Mouse (Mus musculus) adrenal gland, postnatal 25 days (tissue): ENCODE data around the gene Tex101. TPM values are rescaled to one million over a fixed set of nuclear protein-coding genes. Genes with fewer than 3 reads are reported as not detected.
"Not testable (repeated sequence)": the region's sequence is repeated elsewhere in the genome, so short reads cannot be mapped to it uniquely, and the experiment has no call there.

Experiments
- DNase-seq: peaks from one replicate; pipeline ENCODE4 v3.0.0; 2021; ENCODE audit warnings: mixed read lengths
- long read RNA-seq: library from polyadenylated mRNA; stranded (forward); transcript quantifications from one replicate; pipeline ENCODE4 v2.0.0, GENCODE M21; 2021
- total RNA-seq: library from RNA; stranded (reverse); gene quantifications from 2 replicates; pipeline ENCODE4 v1.2.3, GENCODE M21; 2021

The Tex101 gene
- total RNA-seq, result not detected in 2 replicates
- long read RNA-seq, result 0 reads

GRCm38 (mm10) chr7:24676575-24676974, at the start of gene Tex101:
TSS of gene Tex101 (minus strand) at chr7:24676675.
- DNase-seq, result no peak

- DNase-seq, result no peak
These were observed 38.6 kb upstream of the Tex101 start for GRCm38 (mm10) chr7:24715039-24715438.

GRCm38 (mm10) chr7:24708832-24709292, 32.4 kb upstream of the Tex101 start, which contains the start of gene BC049730:
TSS of gene BC049730 (plus strand) at chr7:24709242.
- no peak for DNase-seq

GRCm38 (mm10) chr7:24702841-24703240, 26.4 kb upstream of the Tex101 start:
- DNase-seq, result not testable (repeated sequence)

- not testable (repeated sequence) for DNase-seq
These were observed 21.4 kb upstream of the Tex101 start for GRCm38 (mm10) chr7:24697891-24698290.

- DNase-seq, result not testable (repeated sequence)
These were observed 16.2 kb upstream of the Tex101 start for GRCm38 (mm10) chr7:24692693-24693092.

- not testable (repeated sequence) for DNase-seq
These were observed 11.0 kb upstream of the Tex101 start for GRCm38 (mm10) chr7:24687519-24687918.

- not testable (repeated sequence) for DNase-seq
These were observed 7.6 kb upstream of the Tex101 start for GRCm38 (mm10) chr7:24684121-24684520.

GRCm38 (mm10) chr7:24671944-24672439, 4.5 kb downstream of the Tex101 start:
- no peak for DNase-seq

GRCm38 (mm10) chr7:24664959-24665358, 11.5 kb downstream of the Tex101 start:
- no peak for DNase-seq

GRCm38 (mm10) chr7:24664301-24664700, 12.2 kb downstream of the Tex101 start:
- no peak for DNase-seq

GRCm38 (mm10) chr7:24662575-24662974, 13.9 kb downstream of the Tex101 start:
- DNase-seq, result peak; percentile 56

- no peak for DNase-seq
These were observed 15.2 kb downstream of the Tex101 start for GRCm38 (mm10) chr7:24661118-24661904.

- no peak for DNase-seq
These were observed 16.6 kb downstream of the Tex101 start for GRCm38 (mm10) chr7:24659737-24660357.

GRCm38 (mm10) chr7:24653681-24654080, 22.8 kb downstream of the Tex101 start:
- DNase-seq, result peak; percentile 65

GRCm38 (mm10) chr7:24646486-24646885, 30.0 kb downstream of the Tex101 start:
- no peak for DNase-seq

- DNase-seq, result no peak
These were observed 31.5 kb downstream of the Tex101 start for GRCm38 (mm10) chr7:24644996-24645395.

GRCm38 (mm10) chr7:24644492-24644891, 32.0 kb downstream of the Tex101 start:
- DNase-seq, result no peak

- DNase-seq, result peak; percentile 66
These were observed 34.0 kb downstream of the Tex101 start for GRCm38 (mm10) chr7:24642491-24642890.

GRCm38 (mm10) chr7:24640450-24640849, 36.0 kb downstream of the Tex101 start:
- no peak for DNase-seq

- DNase-seq, result peak; percentile 25
These were observed 38.2 kb downstream of the Tex101 start for GRCm38 (mm10) chr7:24638026-24638856.

- DNase-seq, result no peak
These were observed 39.4 kb downstream of the Tex101 start for GRCm38 (mm10) chr7:24637046-24637445.
